Mouse (Mus musculus) lung, adult 2 months (tissue): ENCODE data around the gene Capn12. TPM values are rescaled to one million over a fixed set of nuclear protein-coding genes. Genes with fewer than 3 reads are reported as not detected.

Experiments used
- DNase-seq: peaks from one replicate; pipeline ENCODE4 v3.0.0; 2022
- H3K4me1 ChIP-seq: fragments of 200-500 bp; 2 replicates; pipeline ENCODE4 v1.6.1; 2011; ENCODE audit warnings: low read length; ENCODE audit not compliant: control insufficient read depth, insufficient read depth
- H3K4me3 ChIP-seq: fragments of 200-500 bp; replicated peaks from 2 replicates; pipeline ENCODE3; 2011; ENCODE audit warnings: low read depth, mild to moderate bottlenecking, control low read depth, low read length; ENCODE audit errors: extremely low read depth
- CTCF ChIP-seq: fragments of 200-500 bp; IDR thresholded peaks from 2 replicates; pipeline ENCODE4 v1.5.1; 2011; ENCODE audit warnings: mild to moderate bottlenecking, low read length, control low read depth; ENCODE audit not compliant: insufficient read depth
- POLR2A ChIP-seq: fragments of 200-500 bp; IDR thresholded peaks from 2 replicates; pipeline ENCODE4 v1.6.1; 2011; ENCODE audit warnings: low read depth, mild to moderate bottlenecking, control low read depth, low read length, borderline replicate concordance; ENCODE audit errors: extremely low read depth
- WGBS: fragments of 180-500 bp; shearing (Covaris S2); methylation state at CpG from one replicate; pipeline ENCODE4 v1.1.7; 2018; 5-methylcytosine and 5-hydroxymethylcytosine counted together
- polyA plus RNA-seq: library from polyadenylated mRNA; depleted of rRNA; stranded (reverse); fragments of >200 nt; gene quantifications from 2 replicates; pipeline ENCODE4 v1.2.3, GENCODE M21; 2012; rRNA removed

Gene Capn12
- polyA plus RNA-seq, 1 experiment = 1.3 TPM

GRCm38 (mm10) chr7:28938654-28939053 lies 57.4 kb downstream of the Capn12 start:
- Histone ChIP-seq H3K4me3 (no peak overlapping the region), H3K4me1 (peaks cover 68% of the 10 kb centered on the region)
- no peak for DNase-seq
- WGBS = 42% methylated on average over 4 of the region's 4 CpGs
- TF ChIP-seq CTCF (0 out of 2 replicates have a peak, but pooled peaks have one; percentile 20), POLR2A (no peak)

GRCm38 (mm10) chr7:28939418-28940183 lies 58.4 kb downstream of the Capn12 start:
- Histone ChIP-seq H3K4me1 (peaks cover 71% of the 10 kb centered on the region), H3K4me3 (no peak overlapping the region)
- WGBS = 58% methylated on average over 7 of the region's 7 CpGs
- no peak for TF ChIP-seq POLR2A
- no peak for TF ChIP-seq CTCF
- no peak for DNase-seq

- Histone ChIP-seq H3K4me1 (peaks cover 71% of the 10 kb centered on the region), H3K4me3 (no peak overlapping the region)
- WGBS = 26% methylated on average over 4 of the region's 4 CpGs
- no peak for DNase-seq
- no peak for TF ChIP-seq CTCF
- no peak for TF ChIP-seq POLR2A
These were observed 59.9 kb downstream of the Capn12 start for GRCm38 (mm10) chr7:28941129-28941528.

- Histone ChIP-seq H3K4me3 (no peak overlapping the region), H3K4me1 (peaks cover 70% of the 10 kb centered on the region)
- WGBS = 41% methylated on average over 4 of the region's 4 CpGs
- TF ChIP-seq POLR2A = no peak
- no peak for TF ChIP-seq CTCF
- no peak for DNase-seq
These were observed 60.3 kb downstream of the Capn12 start for GRCm38 (mm10) chr7:28941542-28941941.

Other genes with a start within 250 kb of the Capn12 start
- gene Fbxo27, start 188.6 kb upstream of the Capn12 start, polyA plus RNA-seq = 3.7 and 3.8 TPM in 2 replicates
- gene Fbxo17, start 164.6 kb upstream of the Capn12 start, polyA plus RNA-seq = 6.1 and 7.0 TPM in 2 replicates
- 45.9 and 57.2 TPM in 2 replicates for gene Mrps12, start 139.6 kb upstream of the Capn12 start, polyA plus RNA-seq
- 13.6 and 15.8 TPM in 2 replicates for gene Sars2, start 139.4 kb upstream of the Capn12 start, polyA plus RNA-seq
- gene Ccer2, start 125.2 kb upstream of the Capn12 start, polyA plus RNA-seq = not detected in 2 replicates
- 84.9 and 102 TPM in 2 replicates for gene Sirt2, start 114.7 kb upstream of the Capn12 start, polyA plus RNA-seq
- 48.5 and 49.2 TPM in 2 replicates for gene Nfkbib, start 113.9 kb upstream of the Capn12 start, polyA plus RNA-seq
- 11.2 and 14.5 TPM in 2 replicates for gene Rinl, start 92.5 kb upstream of the Capn12 start, polyA plus RNA-seq
- gene Hnrnpl, start 72.9 kb upstream of the Capn12 start, polyA plus RNA-seq = 166 and 244 TPM in 2 replicates
- gene Ech1, start 56.2 kb upstream of the Capn12 start, polyA plus RNA-seq = 201 and 250 TPM in 2 replicates
- 19.0 and 25.5 TPM in 2 replicates for gene Lgals4, start 47.6 kb upstream of the Capn12 start, polyA plus RNA-seq
- gene Lgals7, start 17.6 kb upstream of the Capn12 start, polyA plus RNA-seq = 2.2 and 314 TPM in 2 replicates
- gene Actn4, start 80.9 kb downstream of the Capn12 start, polyA plus RNA-seq = 314 and 324 TPM in 2 replicates
- gene Eif3k, start 100.4 kb downstream of the Capn12 start, polyA plus RNA-seq = 175 and 234 TPM in 2 replicates
- 16.7 and 17.0 TPM in 2 replicates for gene Map4k1, start 100.6 kb downstream of the Capn12 start, polyA plus RNA-seq
- gene Ryr1, start 243.8 kb downstream of the Capn12 start, polyA plus RNA-seq = 0.10 and 10.9 TPM in 2 replicates